Mouse (Mus musculus) G1E (cell line): Measurements from ENCODE around the gene Top3a.

Experiments
- CTCF ChIP-seq: IDR thresholded peaks from 2 replicates; pipeline ENCODE4 v1.5.1; 2012; ENCODE audit warnings: low read depth, low read length, inconsistent platforms, mixed read lengths
- GATA1 ChIP-seq: IDR thresholded peaks from 2 replicates; pipeline ENCODE4 v1.6.1; 2012; ENCODE audit warnings: borderline replicate concordance, low read length, inconsistent platforms, mixed read lengths
- GATA2 ChIP-seq: IDR thresholded peaks from 2 replicates; pipeline ENCODE4 v1.6.1; 2012; ENCODE audit warnings: low read depth, low read length, inconsistent platforms, borderline replicate concordance
- TAL1 ChIP-seq: conservative IDR thresholded peaks from 2 replicates; pipeline ENCODE4 v1.6.1; 2012; ENCODE audit warnings: low read depth, low read length, inconsistent platforms, mixed read lengths

GRCm38 (mm10) chr11:60810046-60810965, 33.1 kb upstream of the Top3a start:
- TF ChIP-seq CTCF, result no peak
- TF ChIP-seq GATA1, result no peak
- no peak for TF ChIP-seq TAL1
- no peak for TF ChIP-seq GATA2
